Mouse (Mus musculus): ENCODE data around the gene Tmc6. TPM values are rescaled to one million over a fixed set of nuclear protein-coding genes. Genes with fewer than 3 reads are reported as not detected.

Tmc6 gene
- polyA plus RNA-seq, 1 experiment from 2014 or later = 10.5 TPM

DNA sequence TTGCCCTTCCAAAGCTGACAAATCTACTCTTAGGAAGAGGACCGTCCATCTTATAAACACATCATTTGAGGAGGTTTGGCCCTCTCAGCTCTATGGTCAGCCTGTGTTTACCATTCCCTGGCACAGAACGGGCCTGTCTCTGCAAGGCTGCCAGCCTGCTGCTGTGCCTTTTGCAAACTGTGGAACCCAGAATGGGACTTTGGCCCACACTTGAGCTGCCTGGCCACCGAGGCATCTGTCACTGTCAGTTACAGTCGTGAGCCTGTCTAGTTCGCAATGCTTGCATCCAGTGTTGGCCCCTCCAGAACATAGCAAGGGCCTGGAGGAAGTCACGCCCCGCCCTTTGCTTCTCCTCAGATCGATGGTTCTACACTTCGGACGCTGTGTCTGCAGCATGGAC is 22.7 kb downstream of the Tmc6 start:
- no peak for DNase-seq (ENCODE audit: low spot score)
- H3K4me1 ChIP-seq = no peaks in the 10 kb centered on the region
- no peaks in the 10 kb centered on the region for H3K9me3 ChIP-seq (replicated peaks)
- 92% methylated on average over 10 of the region's 10 CpGs for WGBS
- no peaks in the 10 kb centered on the region for H3K27me3 ChIP-seq (ENCODE audit: low read depth, poor library complexity, severe bottlenecking)
- H3K27ac ChIP-seq (replicated peaks) = no peak overlapping the region
- H3K4me3 ChIP-seq = no peak overlapping the region
- H3K36me3 ChIP-seq = peaks cover 93% of the 10 kb centered on the region

DNA sequence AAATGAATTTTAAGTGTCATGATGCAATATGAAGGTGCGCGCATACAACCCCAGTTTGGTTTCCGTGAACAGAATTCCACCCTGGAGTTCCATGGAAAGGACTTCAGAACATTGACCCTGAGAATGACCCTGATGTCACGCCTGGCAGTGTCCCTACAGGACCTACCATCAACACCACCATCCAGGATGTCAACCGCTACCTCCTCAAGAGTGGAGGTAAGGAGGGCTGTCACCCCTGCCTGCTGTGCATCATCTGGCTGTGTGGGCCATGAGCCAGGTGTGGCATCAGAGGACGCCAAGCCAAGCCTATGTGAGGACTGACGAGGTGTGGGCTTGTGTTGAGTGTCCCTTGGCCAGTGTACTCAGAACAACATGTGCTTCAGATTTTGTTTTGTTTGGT is 26.1 kb downstream of the Tmc6 start:
- H3K4me3 ChIP-seq = no peak overlapping the region
- no peaks in the 10 kb centered on the region for H3K9me3 ChIP-seq (replicated peaks)
- 97% methylated on average over 7 of the region's 7 CpGs for WGBS
- no peaks in the 10 kb centered on the region for H3K27me3 ChIP-seq (ENCODE audit: low read depth, poor library complexity, severe bottlenecking)
- DNase-seq (ENCODE audit: low spot score) = no peak
- H3K36me3 ChIP-seq = peaks cover 100% of the 10 kb centered on the region
- H3K27ac ChIP-seq (replicated peaks) = no peak overlapping the region
- H3K4me1 ChIP-seq = no peaks in the 10 kb centered on the region

DNA sequence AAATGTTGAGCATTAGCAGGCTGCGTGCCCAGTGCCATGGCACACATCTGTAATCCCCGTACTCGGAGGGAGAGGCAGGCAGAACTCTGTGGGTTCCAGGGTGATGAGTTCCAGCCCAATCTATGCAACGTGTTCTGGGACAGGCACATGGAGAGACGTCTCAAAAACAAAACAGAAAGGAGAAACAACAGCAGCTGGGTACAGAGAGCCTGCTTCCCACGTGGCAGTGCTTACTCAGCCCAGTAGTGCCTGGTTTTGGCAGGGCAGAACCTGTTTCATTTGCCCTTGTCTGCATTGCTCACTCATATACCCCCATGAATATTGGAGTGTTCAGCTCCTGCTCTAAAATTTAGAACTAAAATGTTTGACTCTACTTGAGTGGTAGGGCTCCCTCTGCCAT is 30.5 kb downstream of the Tmc6 start:
- no peaks in the 10 kb centered on the region for H3K4me1 ChIP-seq
- WGBS = 89% methylated on average over 6 of the region's 6 CpGs
- no peak for DNase-seq (ENCODE audit: low spot score)
- H3K27ac ChIP-seq (replicated peaks) = no peak overlapping the region
- H3K9me3 ChIP-seq (replicated peaks) = no peaks in the 10 kb centered on the region
- no peak overlapping the region for H3K4me3 ChIP-seq
- peaks cover 100% of the 10 kb centered on the region for H3K36me3 ChIP-seq
- H3K27me3 ChIP-seq (ENCODE audit: low read depth, poor library complexity, severe bottlenecking) = no peaks in the 10 kb centered on the region

DNA sequence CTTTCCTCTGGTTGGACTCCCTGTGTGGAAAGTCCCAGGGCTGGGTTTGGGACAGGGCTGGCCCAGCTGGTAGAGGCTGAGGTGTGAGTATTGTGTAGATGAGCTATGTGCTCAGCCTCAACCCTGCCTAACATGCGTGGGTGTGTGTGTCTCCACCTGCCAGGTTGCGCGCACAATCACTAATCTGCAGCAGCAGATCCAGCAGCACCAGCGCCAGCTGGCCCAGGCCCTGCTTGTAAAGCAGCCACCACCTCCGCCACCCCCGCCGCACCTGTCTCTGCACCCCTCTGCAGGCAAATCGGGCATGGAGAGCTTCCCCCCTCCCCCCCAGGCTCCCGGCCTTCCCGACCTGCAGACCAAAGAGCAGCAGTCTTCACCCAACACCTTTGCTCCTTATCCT is 32.6 kb downstream of the Tmc6 start:
- Histone ChIP-seq H3K4me3 (no peak overlapping the region), H3K27me3 (ENCODE audit: low read depth, poor library complexity, severe bottlenecking) (no peaks in the 10 kb centered on the region), H3K4me1 (no peaks in the 10 kb centered on the region), H3K9me3 (replicated peaks) (no peaks in the 10 kb centered on the region), H3K27ac (replicated peaks) (no peak overlapping the region), H3K36me3 (peaks cover 100% of the 10 kb centered on the region)
- 97% methylated on average over 10 of the region's 10 CpGs for WGBS
- DNase-seq (ENCODE audit: low spot score) = no peak

DNA sequence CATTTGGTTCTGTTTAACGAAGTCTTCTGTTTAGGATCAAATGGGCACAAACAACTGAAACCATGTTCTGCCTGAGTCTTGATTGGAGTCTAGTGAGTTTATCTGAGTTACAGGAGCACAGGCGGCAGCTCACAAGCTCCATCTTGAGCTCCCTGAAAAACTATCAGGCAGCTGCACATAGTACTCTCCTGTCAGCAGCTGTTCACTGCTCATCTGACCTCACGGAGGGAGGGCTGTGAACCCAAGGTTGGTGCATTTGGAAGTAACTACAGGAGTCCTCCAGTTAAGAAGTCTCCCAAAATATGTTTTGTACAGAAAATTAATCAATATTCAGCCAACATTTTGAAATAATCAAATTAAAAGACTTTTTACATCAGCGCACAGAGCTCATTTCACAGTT is 33.4 kb downstream of the Tmc6 start:
- Histone ChIP-seq H3K36me3 (peaks cover 100% of the 10 kb centered on the region), H3K27me3 (ENCODE audit: low read depth, poor library complexity, severe bottlenecking) (no peaks in the 10 kb centered on the region)
- 89% methylated on average over 4 of the region's 4 CpGs for WGBS

DNA sequence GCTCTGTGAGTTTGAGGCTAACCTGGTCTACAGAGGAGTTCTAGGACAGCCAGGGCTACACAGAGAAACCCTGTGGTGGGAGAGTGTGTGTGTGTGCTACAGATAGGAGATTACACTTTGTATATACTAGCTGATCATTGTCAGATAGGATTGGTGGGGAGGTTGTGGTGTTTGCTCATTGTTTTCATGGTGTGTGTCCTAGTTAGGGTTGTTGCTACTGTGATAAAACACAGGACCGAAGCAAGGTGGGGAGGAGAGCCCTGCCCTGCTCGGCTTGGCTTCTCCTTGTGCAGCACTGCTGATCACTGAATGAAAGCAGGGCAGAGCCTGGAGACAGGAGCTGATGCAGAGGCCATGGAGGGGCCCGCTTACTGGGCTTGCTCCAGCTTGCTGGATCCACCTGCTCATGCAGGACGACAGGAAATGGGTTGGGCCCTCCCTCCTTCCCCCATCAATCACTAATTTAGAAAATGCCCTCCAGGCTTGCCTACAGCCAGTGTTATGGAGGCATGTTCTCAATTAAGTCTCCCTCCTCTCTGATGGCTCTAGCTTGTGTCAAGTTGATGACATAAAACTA is 38.5 kb downstream of the Tmc6 start:
- no peak for DNase-seq (ENCODE audit: low spot score)

More for the DNA sequence above, 33.4 kb downstream of the Tmc6 start:
- no peak for DNase-seq (ENCODE audit: low spot score)
- Histone ChIP-seq H3K27ac (replicated peaks) (no peak overlapping the region), H3K9me3 (replicated peaks) (no peaks in the 10 kb centered on the region), H3K4me1 (no peaks in the 10 kb centered on the region), H3K4me3 (no peak overlapping the region)

DNA sequence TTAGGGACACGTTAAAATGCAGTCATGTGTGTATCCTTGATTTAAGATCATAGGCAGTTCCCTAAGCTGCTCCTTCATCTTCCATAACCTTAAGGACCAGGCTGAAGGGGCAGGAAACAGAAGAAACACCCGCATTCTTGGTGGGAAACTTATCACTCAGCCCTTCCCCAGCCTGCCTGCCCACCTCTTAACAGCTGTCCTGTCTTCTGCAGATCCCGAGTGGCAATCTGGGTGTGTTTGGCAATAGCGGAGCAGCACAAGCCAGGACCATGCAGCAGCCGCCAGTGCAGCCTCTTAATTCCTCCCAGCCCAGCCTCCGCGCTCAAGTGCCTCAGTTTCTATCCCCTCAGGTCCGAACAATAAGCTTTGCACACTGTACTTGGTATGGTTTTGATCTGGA is 39.3 kb downstream of the Tmc6 start:
- peaks cover 100% of the 10 kb centered on the region for H3K36me3 ChIP-seq
- no peaks in the 10 kb centered on the region for H3K27me3 ChIP-seq (ENCODE audit: low read depth, poor library complexity, severe bottlenecking)
- WGBS = 90% methylated on average over 8 of the region's 8 CpGs
- H3K4me3 ChIP-seq = no peak overlapping the region
- no peaks in the 10 kb centered on the region for H3K9me3 ChIP-seq (replicated peaks)
- DNase-seq (ENCODE audit: low spot score) = no peak
- H3K27ac ChIP-seq (replicated peaks) = no peak overlapping the region
- no peaks in the 10 kb centered on the region for H3K4me1 ChIP-seq

More for the DNA sequence above, 38.5 kb downstream of the Tmc6 start:
- Histone ChIP-seq H3K27ac (replicated peaks) (no peak overlapping the region), H3K36me3 (peaks cover 100% of the 10 kb centered on the region), H3K9me3 (replicated peaks) (no peaks in the 10 kb centered on the region), H3K4me1 (no peaks in the 10 kb centered on the region), H3K4me3 (no peak overlapping the region), H3K27me3 (ENCODE audit: low read depth, poor library complexity, severe bottlenecking) (no peaks in the 10 kb centered on the region)
- WGBS = 83% methylated on average over 4 of the region's 4 CpGs

DNA sequence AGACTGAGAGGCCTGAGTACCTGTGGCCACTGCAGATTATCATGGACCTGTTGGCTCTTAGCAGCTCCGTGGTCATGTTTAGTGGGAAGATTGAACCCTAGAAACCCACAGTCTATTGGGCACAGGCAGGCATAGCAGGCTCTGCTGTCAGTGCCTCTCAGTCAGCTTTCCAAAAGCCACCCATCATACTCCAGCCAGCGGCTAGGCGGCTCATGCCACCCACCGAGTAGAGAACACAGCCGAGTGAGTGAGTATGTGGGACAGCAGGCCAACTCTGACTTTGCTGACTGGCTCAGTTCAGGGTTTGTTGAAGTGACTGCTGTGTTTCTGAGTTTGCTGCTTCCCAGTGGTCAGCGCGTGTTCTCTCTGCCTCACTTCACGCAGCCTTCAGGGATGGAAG is 39.8 kb downstream of the Tmc6 start:
- peaks cover 100% of the 10 kb centered on the region for H3K36me3 ChIP-seq
- no peaks in the 10 kb centered on the region for H3K4me1 ChIP-seq
- H3K27ac ChIP-seq (replicated peaks) = no peak overlapping the region
- H3K9me3 ChIP-seq (replicated peaks) = no peaks in the 10 kb centered on the region
- DNase-seq (ENCODE audit: low spot score) = no peak
- WGBS = 91% methylated on average over 8 of the region's 8 CpGs
- H3K4me3 ChIP-seq = no peak overlapping the region
- H3K27me3 ChIP-seq (ENCODE audit: low read depth, poor library complexity, severe bottlenecking) = no peaks in the 10 kb centered on the region

DNA sequence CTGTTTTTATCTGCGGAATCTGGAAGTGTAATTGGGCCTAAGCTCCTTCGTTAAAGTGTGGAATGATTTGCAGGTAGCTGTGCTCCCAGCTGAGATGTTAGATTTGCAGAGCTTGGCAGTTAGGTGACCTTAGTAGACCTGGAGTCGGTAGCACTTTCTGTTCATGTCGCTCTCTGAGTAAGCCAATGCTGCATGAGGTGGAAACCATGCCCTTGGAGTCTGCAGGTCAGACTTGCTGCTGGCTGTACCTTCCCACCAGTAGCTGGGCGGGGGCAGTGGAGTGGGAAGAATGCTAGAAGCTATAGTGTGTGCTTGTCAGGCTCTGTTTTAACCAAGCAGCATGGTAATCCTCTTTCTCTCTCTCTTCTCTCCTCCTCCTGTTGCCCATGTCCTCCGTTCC is 40.9 kb downstream of the Tmc6 start:
- H3K36me3 ChIP-seq = peaks cover 100% of the 10 kb centered on the region
- WGBS = 92% methylated on average over 6 of the region's 6 CpGs
- no peaks in the 10 kb centered on the region for H3K27me3 ChIP-seq (ENCODE audit: low read depth, poor library complexity, severe bottlenecking)
- no peaks in the 10 kb centered on the region for H3K9me3 ChIP-seq (replicated peaks)
- DNase-seq (ENCODE audit: low spot score) = no peak
- no peak overlapping the region for H3K27ac ChIP-seq (replicated peaks)
- H3K4me1 ChIP-seq = no peaks in the 10 kb centered on the region
- no peak overlapping the region for H3K4me3 ChIP-seq

DNA sequence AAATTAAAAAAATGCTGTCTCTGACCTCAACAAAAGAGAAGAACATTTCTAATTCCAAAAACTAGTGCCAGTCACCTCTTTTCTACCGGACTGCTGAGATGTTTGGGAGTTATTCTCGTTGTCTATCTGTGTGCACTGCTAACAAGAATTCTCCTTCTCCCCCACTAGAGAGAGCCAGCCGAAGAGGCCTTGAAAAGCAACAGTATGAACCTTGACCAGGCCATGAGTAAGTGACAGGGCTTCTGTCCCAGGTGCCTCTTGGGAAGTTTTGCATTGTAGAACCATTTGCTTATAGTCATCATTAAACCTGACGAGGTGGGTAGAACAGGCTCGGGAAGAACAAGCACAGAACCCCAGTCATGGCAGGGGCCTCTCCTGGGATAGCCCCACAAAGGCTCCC is 43.9 kb downstream of the Tmc6 start:
- Histone ChIP-seq H3K4me3 (no peak overlapping the region), H3K9me3 (replicated peaks) (no peaks in the 10 kb centered on the region), H3K27ac (replicated peaks) (no peak overlapping the region), H3K4me1 (no peaks in the 10 kb centered on the region), H3K36me3 (peaks cover 98% of the 10 kb centered on the region), H3K27me3 (ENCODE audit: low read depth, poor library complexity, severe bottlenecking) (no peaks in the 10 kb centered on the region)
- WGBS = 92% methylated on average over 5 of the region's 5 CpGs
- DNase-seq (ENCODE audit: low spot score) = no peak

DNA sequence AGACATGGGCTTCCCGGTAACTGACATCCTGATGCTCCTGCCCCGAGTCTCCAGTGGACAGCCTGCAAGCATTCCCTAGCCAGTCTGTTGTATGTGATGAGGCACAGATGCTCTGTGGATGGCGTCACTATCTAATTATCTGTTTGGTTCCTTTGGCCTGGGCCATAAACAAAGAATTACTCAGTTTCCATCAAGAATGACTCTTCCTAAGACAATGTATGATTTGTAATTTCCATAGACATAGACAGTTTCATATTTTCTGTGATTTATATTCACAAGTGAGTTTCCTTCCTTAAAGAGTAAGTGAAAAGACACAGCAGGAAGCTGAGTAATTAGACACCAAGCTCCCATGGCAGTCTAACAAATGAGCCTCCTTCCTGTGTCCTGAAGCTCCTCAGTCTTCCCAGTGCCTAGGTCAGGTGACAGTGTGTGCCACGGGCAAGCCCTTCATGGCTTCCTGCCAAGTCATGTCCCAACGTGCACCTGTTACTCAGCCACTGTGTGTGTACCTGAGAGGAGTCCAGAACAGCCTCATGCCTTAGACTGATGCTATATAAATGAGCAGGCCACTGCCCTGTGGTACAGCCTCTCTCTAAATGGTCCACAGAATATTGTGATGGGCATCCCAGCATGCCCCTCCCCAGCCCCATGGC is 45.8 kb downstream of the Tmc6 start:
- DNase-seq (ENCODE audit: low spot score) = no peak
- Histone ChIP-seq H3K36me3 (peaks cover 90% of the 10 kb centered on the region), H3K4me1 (no peaks in the 10 kb centered on the region), H3K27ac (replicated peaks) (no peak overlapping the region), H3K27me3 (ENCODE audit: low read depth, poor library complexity, severe bottlenecking) (no peaks in the 10 kb centered on the region), H3K4me3 (no peak overlapping the region), H3K9me3 (replicated peaks) (no peaks in the 10 kb centered on the region)
- WGBS = 90% methylated on average over 5 of the region's 5 CpGs

DNA sequence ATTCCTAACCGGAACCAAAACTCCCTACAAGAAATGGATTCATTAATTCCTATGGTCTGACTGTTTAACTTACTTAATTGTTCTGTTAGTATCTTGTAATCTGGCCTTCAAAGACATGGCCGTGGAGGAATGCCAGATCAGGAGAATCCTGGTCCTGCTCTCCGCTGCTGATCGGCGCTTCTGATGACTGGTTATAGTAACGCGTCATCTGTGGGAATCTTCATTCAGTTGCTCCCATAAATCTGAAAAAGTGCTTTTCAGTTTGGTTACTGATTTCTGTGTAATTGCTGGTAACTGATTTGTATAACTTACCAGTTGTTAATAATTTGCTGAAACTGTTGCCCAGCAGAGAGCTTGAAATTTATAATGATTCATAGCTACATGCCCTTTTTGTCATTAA is 50.5 kb downstream of the Tmc6 start:
- no peak overlapping the region for H3K4me3 ChIP-seq
- H3K27me3 ChIP-seq (ENCODE audit: low read depth, poor library complexity, severe bottlenecking) = no peaks in the 10 kb centered on the region
- no peaks in the 10 kb centered on the region for H3K9me3 ChIP-seq (replicated peaks)
- H3K27ac ChIP-seq (replicated peaks) = no peak overlapping the region
- WGBS = 96% methylated on average over 7 of the region's 7 CpGs
- no peak for DNase-seq (ENCODE audit: low spot score)
- peaks cover 43% of the 10 kb centered on the region for H3K36me3 ChIP-seq
- no peaks in the 10 kb centered on the region for H3K4me1 ChIP-seq

DNA sequence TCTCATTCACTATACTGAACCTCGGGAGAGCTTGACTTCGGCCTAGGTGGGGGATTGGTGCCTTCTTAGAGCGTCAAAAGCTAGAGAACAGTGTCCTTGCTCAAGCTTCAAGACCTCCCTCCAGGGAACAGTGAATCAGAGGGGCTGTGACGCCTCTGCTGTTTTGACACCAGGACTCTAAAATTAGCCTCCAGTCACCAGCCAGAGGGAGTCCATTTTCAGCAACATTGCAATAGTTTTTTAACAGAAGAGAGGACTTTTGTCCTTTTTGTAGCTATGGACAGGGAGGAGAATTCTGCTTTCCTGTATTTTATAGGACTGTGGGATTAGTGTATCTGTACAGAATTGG is 51.5 kb downstream of the Tmc6 start:
- no peaks in the 10 kb centered on the region for H3K27me3 ChIP-seq (ENCODE audit: low read depth, poor library complexity, severe bottlenecking)
- H3K9me3 ChIP-seq (replicated peaks) = no peaks in the 10 kb centered on the region
- 86% methylated on average over 4 of the region's 4 CpGs for WGBS
- no peak overlapping the region for H3K27ac ChIP-seq (replicated peaks)
- no peak for DNase-seq (ENCODE audit: low spot score)
- peaks cover 39% of the 10 kb centered on the region for H3K36me3 ChIP-seq
- no peak overlapping the region for H3K4me3 ChIP-seq
- H3K4me1 ChIP-seq = no peaks in the 10 kb centered on the region

Measured in midbrain, embryonic 10.5 days (tissue).